Mouse (Mus musculus) adrenal gland, postnatal 4 days (tissue): ENCODE measurements around the gene Creb5. TPM values are rescaled to one million over a fixed set of nuclear protein-coding genes. Genes with fewer than 3 reads are reported as not detected.

ENCODE experiments used
- DNase-seq, 2 experiments: peaks; one replicate each; pipeline ENCODE4 v3.0.0; 2021 to 2022; ENCODE audit warnings: low spot score in 2 of 2, mixed read lengths in 2 of 2
- total RNA-seq, 2 experiments: library from RNA; stranded (reverse); gene quantifications; 2 replicates each; pipeline ENCODE4 v1.2.3; 2021

Creb5 gene
- total RNA-seq, 2 experiments from 2014 or later = 7.2 to 7.4 TPM

DNA sequence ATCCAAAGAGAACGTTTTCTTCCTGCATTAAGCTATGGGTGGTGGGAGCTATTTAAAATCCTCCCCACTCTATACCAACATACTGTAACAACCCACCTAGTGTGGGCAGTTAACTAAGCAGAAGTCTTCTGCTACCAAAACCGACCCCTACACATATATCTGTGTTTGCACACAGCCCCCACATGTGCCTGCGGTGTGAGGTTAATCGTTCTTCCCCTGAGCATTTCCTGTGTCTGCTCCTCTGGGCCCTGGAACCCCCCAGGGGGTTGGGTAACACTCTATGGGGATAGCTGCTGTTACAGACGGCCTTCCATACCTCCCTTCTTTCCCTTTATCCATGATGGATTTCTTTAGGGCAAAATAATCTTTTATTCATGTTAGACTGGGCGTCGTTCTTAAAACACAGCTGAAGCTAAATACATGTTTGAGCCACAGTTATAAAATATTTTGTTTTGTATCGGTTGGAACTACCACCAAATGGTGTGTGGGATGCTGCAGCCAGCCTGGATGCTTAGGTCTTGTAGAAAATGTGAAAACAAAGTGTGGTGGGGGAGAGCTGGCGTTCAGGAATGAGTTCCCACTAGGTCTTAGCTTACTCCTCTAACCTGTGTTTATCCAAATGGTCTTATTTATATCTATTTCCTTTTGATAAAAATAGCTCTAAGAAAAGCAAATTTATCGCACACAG is 297.8 kb downstream of the Creb5 start:
- DNase-seq = no peak

DNA sequence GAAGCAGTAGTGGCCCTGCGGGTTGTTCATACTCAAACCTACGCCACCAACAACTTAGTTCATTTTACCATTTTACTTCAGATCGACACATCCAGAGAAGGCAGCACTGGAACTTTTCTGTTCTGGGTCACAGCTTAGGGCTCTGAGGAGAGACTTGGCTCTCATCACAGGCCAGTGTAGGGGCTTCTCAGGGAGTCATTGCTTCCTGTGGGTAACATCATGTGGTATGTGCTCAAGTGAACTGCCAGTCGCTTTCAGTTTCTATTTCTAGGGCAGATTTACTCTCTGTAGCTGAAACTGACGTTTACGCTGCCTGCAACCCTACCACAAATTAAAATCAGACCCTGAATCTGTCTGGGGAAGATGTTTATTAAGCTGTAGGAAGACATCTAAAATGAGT is 302.7 kb downstream of the Creb5 start:
- no peak for DNase-seq

DNA sequence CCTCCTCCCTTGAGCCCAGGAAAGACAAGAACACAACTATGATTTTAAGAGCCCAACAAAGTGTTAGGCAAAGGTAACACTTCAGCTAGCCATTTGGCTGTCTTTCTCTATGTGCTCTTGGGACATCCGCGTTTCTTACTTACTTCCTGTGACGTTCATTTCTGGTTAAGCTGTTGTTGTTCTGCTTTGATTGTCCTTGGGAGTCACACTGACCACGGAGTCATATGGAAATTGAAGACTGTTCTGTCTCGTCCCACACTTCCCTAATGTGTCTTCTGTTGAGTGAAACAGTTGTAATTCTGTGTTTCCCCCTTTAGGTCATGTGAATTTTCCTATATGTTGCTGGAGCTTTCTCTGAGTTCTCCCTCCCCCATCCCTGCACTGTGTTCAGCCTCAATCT is 305.2 kb downstream of the Creb5 start:
- DNase-seq = no peak

DNA sequence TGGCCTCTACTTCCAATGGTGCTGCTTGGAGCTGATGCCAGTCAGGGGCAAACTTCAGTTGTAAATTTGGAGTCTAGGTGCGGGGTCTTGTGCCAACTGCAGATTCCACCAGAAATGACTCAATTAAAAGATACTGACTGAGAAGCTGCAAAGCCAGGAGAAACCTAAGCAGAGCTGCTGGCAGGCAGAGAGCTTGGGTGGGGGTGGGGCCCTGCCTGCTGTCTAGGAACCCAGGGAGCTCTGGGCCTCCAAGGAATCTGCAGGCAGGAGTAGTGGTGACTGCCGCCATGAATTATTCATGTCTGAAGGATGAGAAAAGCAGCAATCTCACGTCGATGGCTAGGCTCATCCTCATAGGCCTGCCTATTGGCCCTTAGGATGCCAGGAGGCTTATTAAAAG is 306.5 kb downstream of the Creb5 start:
- no peak for DNase-seq

DNA sequence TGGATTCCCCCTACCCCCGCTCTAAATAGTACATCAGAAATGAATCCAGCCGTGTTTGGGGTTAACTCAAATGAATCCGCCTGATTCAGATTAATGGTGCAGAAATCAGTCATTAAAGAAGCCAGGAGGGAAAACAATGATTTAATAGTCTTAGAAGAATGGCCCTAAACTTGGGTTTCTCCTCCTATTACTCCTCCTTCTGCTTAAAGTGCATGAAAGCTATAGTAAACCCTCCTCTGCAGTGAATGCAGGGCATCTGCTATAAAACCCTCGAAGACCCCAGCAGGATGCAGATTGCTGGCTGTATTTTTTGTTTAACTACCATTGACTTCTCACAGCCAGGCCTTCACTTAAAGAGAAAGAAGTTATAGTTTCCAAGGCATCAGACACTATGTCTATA is 307.2 kb downstream of the Creb5 start:
- DNase-seq = no peak

DNA sequence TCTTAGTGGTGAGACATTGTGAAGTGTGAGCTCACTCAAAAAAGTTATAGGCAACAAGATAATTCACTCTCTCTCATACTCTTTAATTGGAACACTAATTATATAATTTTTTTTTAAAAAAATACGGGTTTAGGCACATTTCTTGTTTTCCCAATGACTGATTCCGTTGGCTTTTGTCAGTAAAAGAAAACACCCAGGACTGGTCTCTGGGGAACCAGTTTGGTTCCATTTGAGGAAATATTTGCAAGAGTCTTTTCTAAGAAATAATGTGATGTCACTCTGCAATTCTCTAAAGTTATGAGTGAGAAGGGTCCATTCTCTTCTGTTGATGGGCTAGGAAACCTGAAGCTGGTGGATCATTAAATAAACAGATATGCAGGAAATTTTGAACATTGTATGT is 309.3 kb downstream of the Creb5 start:
- no peak for DNase-seq

DNA sequence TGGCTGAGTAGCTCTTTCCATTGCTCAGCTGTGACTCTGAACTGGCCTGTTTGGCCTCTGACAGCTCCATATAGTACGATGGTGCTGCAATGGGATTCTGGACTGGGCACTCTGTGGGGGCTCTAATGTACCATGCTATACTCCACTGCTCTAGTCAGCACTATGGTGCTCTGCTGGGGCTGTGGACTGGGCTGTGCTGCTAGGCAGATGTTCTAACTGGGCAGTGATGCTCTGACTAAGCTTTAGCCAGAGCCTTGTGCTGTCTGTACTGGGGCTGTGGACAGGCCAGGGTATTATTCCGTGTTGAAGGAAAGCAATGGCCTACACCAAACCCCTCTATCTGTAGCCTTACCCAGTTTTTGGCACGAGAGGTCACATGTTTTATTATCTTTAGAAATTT is 316.0 kb downstream of the Creb5 start:
- DNase-seq = no peak

DNA sequence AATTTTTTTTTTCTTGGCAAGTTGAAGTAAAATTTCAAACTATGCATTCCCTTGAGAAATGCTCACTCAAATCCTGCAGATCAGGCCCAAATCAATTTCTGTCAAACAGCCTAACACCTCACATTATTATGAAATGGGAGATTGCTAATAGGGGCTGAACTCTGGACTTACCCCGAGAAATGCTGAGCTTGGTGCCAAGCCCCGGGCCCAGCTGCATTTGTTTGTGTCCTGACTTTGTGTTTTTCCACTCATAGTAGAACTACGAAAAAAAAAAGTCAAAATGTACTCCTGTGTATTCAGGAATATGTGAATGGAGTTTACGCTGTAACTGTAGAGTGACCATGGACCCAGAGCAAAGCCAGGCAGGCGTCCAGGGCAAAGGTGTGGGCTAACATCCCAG is 316.6 kb downstream of the Creb5 start:
- no peak for DNase-seq

DNA sequence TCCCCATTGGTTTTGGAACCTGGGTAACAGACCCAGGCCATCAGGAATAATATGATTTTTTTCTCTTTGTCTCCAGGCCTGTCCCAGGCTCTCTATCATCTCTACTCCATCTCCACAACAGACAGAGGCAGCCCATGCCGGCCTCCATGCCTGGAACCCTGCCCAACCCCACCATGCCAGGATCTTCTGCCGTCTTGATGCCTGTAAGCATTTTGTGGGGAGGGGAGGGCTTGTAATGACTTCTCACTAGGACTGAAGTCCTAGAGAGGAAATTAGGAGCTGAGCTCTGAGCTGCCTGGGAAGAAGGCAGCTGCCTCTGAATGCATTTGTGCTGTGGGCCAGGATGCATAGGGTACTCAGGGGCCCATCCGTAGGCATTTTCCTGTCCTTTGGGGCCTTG is 317.3 kb downstream of the Creb5 start:
- DNase-seq = no peak

DNA sequence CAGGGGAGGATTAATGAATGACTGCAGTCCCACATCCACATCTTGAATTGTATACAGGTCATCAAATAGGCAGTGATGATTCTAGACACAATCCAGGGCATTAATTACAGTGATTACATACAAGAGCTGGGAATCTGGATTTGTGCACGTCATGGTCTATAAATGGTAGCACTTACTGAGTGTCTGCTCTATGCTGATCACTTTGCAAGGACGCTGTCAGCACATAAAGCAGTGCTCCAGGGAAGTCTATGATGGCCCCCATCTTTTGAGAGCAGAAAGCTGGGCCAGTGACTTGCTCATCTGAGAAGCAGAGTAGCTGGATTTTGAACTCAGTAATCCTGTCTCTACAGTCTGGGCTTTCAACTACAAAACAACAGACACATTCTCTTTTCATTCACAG is 318.1 kb downstream of the Creb5 start:
- no peak for DNase-seq

DNA sequence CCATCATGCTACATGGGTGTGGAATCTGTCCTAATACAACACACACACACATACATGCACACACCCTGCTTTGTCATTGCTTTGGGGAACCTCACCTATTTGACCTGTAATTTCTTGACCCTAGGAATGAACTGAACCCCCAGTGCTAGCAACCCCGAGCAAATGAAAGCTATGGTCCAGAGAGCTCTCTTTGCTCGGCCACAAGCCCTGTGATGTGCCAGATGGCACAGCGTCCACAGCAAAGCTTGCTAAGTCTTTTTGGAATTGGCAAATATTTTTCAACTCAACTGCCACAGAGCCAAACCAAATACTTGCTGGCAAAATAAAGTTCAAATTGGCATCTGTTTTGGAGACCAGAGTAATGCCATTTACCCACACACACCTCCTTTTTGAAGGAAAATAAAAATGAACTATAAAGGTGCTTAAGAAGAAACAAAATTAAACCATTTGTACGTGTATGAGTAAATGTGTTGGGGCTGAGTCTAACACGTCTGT is 324.4 kb downstream of the Creb5 start:
- DNase-seq = no peak

DNA sequence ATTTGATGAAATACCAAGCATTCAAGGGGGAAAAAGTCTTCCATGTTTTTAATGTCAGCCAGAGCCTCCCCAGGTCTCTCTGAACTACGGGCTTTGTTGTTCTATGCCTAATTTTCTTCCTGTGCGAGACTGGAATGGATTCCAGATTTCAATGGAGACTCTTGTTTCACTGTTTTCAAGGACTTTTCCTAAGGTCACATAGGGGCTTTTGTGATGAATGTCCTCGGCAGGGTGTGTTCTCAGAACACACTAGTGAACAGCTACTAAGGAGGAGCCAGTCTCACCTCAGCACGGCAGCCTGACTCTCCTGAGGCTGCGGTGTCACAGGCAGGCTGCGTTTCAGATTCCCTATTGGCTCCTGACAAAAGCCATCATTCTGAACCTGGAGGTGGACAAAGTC is 325.6 kb downstream of the Creb5 start:
- no peak for DNase-seq

DNA sequence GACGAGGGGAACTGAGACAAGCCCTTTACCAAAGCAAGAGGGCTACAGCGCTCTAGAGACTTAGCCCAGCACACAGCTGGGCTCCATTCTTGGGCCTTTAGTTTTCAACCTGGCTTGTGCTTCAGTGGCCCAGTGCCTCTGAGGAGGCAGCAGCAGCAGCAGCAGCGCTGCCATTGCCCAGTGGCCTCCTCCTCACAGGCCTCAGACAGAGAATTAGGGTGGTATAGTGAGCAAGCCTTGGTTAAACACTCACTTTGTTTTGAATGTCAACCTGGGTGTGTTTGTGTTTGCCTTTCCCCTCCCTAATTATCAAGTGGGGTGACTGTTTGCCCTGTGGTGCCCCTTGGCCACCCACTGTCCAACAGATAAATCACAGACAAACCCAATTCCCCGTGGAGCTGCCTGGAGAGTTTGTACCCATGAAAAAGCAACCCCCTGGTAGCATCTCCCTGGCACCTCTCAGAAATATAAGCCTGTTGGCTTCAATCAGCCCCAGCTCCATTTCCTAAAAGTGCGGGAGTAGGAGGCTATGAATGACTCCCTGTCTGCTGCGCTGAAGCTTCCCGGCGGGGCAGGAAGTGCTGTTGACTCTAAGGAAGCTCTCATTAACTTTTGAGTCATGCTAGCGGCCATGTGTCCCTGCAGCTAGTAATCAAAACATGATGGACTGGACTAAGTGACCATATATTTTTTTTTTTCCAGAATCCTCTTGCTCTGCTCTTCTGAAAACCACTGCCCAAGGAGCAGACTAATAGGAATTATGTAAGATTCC is 328.6 kb downstream of the Creb5 start:
- DNase-seq = no peak

DNA sequence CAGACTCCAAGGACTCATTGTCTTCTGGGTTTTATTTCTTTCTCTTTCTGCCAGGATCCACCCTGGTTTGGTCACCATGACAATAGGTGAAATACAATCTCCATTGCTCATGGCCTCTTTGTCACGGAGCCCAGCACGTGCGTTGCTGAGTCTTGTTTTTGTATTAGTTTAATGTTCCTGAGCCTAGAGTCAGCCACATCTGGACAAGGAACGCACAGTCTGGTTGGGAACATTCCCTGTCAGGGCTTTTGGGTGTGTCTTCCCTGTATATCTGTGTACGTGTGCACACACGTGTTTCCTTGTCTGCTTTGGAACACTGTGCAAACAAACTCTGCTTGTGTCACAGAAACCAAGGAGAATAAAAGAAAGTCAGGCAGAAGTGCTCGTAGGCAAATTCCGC is 331.1 kb downstream of the Creb5 start:
- no peak for DNase-seq

DNA sequence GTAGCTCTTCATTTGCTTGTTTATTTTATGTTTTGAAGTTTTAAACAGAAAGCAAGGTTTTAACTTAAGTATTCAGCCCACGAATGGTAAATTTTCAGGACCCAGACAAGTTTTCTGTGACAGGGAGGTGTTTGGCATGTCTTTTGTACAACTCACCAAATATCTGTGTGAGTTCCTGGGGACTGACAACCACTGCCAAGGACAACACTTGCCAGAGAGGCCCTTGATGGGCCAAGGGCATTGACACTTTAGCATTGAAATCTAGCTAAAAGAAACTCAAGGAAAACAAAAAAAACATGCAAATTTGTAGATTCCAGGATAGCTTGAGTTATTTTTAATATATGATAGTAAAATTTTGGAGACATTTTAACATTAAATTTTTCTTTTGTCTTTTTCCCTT is 332.6 kb downstream of the Creb5 start:
- no peak for DNase-seq

DNA sequence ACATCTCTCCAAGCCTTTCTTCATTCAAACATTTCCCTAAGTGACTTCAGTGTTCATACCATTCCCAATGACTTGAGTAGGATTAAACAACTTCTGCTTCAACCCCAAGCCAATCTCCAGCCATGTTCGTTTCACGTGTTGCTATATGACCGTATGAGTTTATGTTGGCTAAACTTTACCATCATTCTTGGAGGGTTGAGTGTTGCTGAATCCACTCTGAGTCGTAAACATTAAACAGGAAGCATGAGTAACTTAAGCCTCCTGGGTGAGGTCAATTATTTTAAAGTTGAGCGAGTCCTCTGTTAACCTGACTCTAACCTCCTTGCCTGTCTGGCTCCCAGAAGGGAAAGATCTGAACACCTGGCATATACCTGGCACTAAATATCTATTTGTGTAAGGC is 334.2 kb downstream of the Creb5 start:
- DNase-seq = no peak

DNA sequence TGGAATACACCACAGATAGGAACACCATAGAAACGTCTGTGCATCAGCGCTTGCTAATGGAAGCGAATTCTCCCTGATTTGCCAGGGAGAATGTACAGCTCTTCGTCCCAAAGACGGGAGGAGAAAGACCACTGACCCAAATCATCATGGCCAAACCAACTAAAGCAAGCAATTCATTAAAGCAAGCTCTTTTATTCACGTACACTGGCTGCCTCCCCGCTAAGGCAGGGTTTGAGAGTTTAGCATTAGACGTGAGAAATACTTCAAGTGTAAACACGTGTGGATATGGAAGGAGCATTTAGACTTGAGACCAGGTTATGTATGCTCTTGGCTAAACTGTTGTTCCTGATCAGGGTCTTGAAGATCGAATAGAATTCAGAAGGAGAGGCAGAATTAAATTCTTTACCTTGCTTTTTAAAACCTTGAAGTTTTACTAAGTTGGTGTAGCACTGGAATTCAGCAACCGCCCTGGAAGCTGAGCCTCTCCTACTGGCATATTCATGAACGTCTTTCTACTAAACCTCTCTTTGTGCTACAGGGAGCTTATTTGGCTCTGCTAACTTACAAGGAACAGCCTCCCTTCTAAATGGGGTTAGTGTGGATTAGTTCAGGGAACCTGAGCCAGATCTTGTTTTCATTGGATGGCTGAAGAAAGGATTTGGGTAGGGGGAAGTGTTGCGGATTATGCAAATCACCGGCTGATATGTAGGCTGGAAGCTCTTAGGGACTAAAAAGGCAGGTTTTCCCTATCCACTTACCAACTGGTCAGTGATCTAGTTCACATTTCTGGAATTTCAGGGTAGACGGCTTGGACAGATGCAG is 337.6 kb downstream of the Creb5 start:
- no peak for DNase-seq

DNA sequence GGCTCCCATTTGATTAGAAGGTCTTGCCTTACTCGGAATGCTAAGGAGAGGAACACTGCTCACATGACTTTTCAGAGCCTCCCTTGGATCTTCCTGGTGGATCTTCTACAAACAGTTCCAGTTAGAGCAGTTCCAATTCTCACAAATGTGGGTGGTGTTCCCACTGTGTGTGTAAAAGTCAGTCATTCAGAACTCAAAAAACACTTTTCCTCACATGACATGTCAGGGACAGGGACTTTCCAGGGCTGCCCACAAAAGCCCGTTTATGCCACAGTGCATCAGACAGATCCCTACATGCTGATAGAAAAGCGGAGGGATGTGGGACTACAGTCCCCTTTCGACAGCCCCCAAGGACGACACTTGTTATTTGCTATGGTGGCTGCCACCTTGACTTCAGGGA is 339.0 kb downstream of the Creb5 start:
- DNase-seq = no peak

DNA sequence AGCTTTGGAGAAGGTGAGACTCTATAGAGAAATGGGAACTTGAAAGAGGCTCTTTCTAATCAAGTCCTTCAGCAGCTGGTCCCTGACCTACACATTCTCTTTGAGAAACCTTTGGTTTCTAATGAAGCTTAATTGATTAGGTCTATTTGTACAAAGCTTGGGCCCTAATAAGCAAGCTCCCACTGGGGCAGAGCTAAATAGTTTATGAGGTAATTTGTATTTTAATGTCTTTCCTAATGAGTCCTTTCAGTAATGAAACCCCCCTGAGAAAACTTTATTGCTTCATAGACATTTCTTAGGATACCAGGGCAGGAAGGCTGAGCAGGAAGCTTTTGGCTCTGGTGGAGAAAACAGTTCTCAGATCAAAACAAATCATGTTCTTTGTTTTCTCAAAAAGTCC is 341.6 kb downstream of the Creb5 start:
- DNase-seq = no peak

DNA sequence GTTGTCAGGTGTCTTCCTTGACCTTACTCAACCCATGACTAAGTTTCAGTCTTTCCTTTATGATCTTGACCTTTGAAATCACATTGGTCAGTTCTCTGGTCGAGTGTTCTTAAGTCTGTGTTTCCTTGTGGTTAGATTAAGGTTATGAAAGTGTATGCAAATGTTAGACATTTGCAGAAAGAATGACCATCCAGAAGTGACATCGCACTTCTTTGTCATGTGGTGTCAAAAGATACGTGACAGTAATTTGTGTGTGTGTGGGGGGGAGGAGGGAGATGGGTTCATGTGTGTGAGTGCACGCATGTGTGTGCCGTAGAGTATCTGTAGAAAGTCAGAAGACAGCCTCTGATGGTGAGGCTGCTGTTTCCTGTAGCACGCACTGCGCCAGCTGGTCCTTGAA is 348.4 kb downstream of the Creb5 start:
- DNase-seq = no peak

DNA sequence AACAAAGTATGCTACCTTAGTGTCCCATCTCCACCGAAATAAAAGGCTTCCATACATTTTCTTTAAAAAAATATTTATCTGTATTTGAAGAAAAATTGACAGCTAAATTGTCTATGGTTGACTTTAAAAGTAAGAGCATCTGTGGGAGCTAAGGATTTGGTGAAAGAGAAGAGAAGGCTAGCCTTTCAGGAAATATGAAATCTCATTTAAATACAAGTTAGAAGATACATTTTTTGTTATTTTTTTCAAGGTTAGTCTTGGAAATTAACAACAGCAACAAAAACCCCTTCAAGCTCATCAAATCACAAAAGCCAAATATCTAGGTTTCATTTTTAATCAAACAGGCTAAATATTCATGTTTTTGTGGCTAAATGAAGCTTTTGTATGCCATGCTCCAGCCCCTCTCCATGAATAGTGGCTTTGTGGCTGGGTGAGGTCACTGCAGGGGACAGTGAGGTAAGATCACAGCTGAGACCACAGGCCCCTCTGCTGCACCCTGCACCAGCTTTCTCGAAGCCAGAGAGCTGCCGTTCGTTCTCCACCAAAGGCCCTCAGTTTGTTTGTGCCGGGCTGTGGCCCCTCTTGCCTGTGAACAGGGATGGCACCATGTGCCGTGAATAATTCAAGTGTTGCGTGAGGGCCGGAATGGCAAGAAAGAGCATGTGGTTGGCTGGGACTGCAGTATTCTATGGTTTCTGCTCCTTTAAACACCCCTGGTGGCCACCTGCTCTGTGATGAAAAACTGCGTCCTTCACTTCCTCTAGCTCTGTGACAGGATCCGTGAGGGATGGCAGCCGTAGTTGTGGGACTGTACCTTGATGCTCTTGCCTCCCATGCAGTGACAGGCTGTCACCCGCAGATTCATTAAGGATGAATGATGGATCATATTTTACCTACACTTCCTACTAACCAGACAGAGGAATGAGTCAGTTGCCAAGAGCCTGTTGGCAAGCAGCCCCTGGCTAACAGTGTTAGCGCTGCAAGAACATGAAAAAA is 350.6 kb downstream of the Creb5 start:
- no peak for DNase-seq
